Mouse (Mus musculus): ENCODE data around the gene Rab1a.

DNA sequence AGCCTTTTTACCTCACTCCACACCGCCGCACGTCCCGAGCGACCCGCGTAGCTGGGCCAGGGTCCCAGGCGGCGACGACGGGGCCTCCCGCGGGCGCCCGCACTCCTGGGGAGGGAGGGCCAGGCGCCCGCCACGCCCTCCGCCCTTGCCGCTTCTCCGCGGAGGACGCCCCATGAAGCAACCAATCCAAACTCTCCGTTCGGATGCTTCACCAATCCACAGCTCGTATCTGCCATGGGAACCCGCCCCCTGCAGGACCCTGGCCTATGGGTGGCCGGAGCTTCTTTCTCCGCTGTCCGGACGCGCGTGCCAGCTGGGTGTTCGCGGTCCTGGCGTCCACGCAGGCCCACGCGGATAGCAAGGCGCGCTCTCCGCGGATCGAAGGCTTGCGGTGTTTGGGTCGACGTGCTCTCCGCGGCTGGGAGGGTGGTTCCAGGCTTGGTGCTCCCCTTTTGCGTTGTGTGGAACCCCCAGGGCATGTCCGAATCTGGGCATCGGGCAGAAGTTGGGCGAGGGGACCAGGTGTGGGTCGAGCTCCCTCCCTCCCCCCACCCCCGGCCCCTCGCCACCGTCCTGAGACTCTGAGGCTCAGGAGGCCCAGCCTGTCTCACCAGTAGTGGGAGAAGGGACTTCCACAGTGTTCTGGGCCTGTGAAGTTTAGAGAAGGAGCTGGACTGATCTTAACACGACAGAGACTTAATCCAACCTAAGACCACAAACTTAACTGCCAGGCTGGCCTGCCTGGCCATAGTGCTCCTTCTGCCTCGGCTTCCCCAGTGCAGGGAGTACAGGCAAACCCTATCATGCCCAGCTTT is 48.3 kb downstream of the Rab1a start, which contains the start of gene Cep68:
- TF ChIP-seq CTCF (IDR thresholded peaks at IDR 0.05; ENCODE audit: low read depth) = peak; percentile 15; the same call in 1 of the 2 replicates
- TF ChIP-seq EP300 (IDR thresholded peaks at IDR 0.05; ENCODE audit: low read depth) = no peak
